Mouse (Mus musculus) telencephalon, adult 2 months (tissue): ENCODE measurements around the gene Nhlrc4.

Experiments used
- DNase-seq: peaks from one replicate; pipeline ENCODE4 v3.0.0-alpha.2; 2011; ENCODE audit warnings: low read depth, low spot score

Nhlrc4 gene

DNA sequence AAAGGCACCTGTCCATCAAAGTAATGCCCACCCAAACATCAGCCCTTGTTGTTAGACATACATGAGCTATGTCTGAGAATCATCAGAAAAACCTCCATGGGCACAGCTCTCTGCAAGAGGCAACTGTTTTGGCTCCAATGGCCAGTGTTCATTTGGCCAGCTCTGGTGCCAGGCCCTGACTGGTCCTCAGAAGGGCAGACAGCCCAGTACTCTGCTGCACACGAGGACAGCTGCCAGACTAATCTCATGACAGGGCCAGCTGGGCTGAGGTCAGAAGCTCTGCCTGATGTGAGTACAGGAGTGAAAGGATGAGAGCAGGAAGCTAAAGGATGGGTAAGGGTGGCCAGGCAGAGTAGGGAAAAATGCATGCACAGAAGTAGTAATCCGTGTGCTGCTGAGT is 19.4 kb downstream of the Nhlrc4 start:
- DNase-seq = peak; percentile 74

DNA sequence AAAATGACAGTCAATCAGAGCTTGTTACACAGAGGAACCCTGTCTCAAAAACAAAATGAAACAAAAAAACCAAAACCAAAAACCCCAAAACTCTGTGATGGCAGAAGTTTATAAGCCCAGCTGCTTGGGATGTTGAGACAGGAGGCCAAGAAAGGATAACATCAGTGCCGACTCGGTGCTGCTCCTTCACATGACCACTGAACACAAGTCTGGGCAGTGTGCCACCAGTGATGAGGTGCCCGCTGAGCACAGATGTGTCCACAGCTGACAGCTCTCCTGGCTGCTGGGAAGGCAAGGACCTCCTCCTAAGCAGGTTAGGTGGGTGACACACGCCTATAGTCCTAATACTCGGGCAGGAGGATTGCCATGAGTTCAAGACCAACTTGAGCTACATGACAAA is 22.6 kb downstream of the Nhlrc4 start:
- DNase-seq = no peak

DNA sequence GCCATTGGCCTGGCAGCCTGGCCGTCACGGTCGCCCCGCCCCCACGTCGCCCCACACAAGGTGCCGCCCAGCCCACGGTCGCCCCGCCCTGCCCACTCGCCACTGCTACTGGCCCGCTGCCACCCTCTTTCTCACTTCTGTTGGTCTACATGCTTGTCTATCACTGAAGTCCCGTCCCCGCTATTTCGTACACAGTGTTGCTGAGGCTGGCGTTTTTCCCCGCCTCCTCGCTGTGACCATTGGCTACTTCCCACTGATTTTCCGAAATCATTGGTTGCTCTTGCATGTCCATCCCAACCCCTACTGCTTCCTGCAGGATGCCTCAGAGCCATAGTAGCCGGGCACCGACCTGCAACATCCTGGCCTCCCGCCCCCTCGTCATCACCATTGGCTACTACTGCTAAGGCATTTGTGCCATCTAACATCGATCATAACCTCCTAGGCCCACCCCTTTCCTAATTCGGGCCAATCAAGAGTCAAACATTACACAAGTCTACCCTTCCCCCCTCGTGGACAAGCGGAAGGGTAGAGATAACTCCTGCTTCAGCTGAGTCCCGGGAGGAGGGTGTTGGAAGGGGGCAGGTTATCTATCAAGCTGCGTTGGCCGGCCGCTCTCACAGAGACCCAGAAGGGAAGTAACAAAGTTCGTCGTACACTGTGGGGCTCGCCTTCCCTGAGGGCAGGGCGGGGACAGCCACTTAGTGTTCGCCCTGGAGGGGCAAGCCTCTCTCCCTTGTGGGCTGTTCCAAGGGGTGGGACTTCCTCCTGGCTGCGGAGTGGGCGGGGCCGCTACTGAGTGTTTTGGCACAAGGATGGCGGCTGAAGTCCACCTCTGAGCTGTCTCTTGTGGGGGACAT is 24.7 kb downstream of the Nhlrc4 start:
- DNase-seq = peak; percentile 100

DNA sequence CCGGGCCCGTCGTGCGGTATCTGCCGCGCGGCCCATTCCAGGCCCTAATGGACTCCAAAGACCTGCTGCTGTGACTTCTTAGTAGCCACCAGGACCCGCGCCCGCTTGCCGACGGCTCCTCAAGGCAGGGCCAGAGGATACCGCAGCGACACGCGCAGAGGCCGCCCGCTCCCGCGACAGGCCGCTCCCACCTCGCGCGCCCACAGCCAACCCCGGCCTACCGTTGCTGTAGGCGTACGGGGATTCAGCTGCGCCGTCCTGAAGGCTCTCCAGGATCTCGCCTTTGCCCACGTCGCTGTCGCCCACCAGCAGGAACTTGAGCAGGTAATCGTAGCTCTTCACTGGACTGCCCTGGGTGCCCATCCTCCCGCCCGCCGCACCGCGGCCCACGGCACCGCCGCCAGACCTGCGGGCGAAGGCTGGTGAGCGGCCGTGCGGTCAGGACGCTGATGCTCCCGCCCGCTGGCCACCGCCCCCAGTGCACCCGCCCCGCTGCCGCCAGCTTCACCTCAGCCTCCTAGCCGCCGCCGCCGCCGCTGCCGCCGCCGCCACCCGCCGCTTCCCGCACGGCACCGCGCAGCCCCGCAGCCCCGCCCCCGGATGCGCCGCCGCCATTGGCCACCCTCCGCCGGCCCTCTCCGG is 25.5 kb downstream of the Nhlrc4 start, which contains the start of gene Rab40c:
TSS of gene Rab40c (minus strand) at position 584 of the 642 bp plus-strand sequence.
- no peak for DNase-seq

DNA sequence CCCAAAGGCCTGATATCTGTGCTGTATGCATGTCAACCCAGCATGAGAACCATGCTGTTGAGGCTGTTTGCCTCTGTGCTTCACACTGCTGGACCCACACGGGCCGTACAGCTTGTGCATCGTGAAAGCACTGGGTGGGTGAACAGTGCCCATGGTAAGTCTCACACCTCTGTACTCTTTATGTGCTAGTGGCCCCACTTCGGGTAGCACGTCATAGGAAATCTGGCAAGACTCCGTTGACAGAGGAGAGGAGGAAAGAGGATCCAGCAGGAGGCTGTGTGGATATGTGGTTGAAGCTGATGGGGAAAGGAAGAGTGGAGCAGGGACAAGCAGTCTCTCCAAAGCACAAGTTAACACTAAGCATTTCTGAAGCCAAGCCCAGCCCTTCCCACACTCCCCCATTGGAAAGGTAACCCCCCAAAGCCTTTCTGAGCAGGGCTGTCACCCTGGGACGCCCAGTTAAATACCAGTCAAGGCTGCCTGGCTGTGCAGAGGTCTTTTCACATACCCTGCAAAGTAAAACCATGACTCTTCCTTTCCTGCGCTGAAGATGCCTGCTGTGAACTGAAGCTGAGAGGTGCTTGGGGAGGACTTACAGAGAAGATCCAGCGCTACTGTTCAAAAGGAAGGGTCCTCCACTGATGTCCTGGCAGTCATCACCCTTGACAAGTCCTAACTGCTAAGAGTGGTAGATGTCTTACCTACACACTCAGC is 26.6 kb downstream of the Nhlrc4 start:
- no peak for DNase-seq

DNA sequence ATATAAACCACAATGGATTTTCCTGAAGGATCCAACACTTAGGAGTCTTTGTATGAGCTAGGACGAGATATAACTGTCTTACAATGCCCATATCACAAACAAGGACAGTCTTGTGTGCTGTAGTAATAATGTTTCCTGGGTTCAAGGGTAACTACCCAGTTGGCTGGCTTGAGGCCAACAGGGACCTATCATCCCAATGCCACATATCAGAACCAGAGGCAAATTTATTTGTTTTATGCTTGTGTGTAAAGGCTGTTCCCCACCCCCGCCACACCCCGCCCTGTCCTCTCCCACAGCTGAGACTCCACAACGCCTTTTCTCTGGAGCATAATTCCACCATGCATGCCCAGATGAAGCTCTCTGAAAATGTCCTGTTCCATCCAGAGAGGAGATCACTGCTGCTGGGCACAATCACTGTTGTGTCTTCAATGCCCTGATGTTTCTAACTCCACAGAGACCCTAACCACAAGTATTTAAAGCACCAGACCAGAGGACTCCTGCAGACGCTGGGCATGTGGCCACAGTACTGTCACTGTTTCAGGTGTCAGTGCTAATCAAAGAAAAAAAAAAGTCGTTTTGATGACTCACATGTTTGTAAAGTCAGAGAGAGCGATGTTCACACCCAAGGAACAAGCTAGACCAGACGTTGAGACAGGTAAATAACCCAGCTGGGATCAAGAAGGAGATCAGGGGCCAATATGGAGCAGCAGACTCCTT is 27.7 kb downstream of the Nhlrc4 start:
- no peak for DNase-seq

DNA sequence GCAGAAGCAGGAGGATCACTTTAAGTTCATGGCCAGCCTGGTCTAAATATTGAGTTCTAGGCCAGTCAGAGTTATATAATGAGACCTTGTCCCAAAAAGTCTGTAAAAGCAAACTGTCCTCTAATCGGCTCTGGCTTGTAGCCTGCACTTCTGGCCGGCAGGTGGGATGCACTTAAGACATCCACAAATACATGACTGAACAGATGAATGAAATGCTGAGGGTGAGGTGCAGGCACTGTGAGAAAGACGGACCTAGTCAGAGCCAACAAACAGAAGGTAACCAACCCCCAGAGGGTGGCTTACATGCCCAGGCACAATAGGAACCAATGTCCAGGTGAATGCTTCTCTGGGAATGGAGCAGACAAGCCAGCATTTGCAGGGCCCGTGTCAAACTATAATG is 30.5 kb downstream of the Nhlrc4 start:
- DNase-seq = no peak

DNA sequence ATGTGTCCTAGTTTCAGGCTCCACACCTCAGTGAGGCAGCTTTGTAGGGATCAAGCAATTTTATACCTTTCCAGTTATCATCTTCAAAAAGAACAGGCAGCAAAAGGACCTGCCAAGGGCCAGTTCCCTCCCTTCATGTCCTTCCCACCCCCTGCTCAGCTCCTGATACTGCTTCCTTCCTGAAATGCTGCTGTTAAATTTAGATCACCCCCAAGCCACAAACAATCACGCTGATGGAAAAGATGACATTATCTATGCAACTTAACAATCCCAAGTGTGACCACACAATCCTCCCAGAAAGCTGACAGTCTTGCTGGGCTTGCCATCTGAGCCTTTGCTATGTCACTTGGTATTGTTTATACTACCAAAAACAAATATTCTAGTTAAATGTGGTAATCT is 30.9 kb downstream of the Nhlrc4 start:
- no peak for DNase-seq

DNA sequence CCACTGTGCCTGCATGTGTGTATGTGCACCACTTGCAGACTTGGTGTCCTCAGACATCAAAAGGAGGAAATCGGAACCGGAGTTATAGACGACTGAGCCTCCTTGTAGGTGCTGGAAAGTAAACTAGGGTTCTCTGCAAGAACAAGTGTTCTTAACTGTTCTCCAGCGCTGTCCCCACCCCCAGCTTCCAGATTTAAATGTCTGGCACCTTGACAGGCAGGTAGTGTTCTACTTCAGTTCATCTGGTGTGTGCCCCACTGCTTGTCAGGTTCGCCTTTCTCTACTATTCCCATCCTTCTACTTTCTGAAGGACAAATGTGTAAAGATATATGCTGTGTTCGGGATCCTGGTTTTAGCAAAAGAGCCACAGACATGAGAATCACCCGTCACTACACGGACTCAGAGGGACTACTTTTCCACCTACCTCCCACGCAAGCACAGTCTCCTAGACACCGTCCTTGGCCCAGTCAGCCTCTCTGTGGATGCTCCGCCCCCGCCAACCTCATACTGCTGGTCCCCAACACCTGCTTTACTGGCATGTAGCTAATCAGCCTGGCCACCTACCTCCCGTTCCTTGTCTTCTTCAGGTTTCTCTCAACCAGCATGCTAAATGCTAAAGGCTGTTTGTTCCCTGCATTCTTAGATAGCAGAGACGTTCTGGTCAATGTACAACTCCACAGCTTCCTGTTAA is 31.4 kb downstream of the Nhlrc4 start:
- DNase-seq = peak; percentile 79

DNA sequence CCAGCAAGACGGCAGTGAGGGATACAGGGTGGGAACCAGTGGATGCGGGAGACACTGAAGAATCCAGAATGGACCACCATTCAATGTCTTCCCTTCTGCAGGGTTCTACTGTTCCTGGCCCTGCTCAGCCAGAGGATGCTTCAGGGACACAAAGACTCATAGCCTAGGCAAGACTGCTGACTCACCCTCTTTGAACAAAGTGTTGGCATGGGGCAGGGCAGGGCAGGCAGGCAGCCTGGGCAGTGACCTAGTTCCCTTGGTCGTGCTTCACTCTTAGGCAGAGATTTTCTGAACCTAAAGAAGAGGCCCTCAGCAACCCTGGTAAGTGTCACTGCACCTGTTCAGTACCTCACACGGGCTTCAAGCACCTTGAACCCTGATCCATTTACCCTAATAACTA is 32.9 kb downstream of the Nhlrc4 start:
- no peak for DNase-seq

DNA sequence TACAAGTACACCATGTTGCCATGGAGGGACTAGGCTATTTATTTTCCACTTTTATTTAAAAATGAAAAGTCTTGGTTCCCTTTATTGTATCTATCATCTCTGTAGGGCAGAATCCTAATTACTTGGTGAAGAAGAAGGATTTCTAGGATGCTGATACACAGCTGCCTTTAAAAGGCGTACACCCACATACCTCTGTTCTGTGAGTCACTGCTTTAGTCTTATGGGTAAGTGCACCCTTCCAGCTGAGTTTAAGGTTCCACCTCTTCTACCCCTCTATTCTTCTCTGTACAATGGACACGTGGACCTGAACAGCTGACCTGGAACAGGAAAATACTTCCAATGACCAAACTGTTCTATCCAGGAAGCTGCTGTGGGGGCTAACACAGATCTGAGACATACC is 37.1 kb downstream of the Nhlrc4 start:
- DNase-seq = peak; percentile 42

DNA sequence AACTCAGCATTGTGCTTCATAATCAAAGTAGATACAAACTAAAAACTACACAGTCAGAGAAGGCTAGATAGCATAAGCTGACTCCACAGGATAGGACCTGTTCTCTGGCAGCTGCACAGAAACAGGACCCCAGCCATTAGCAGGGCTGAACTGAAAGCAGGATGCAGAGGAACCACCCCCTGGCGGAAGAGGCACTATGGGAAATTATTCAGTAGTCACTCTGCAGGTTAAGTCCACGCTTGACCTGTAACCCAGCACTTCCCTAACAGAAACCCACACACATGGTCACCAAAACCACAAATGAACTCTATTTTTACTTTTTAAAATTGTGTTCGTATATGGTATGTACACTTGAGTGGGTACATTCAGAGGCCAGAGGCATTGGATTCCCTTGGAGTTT is 41.7 kb downstream of the Nhlrc4 start:
- no peak for DNase-seq

DNA sequence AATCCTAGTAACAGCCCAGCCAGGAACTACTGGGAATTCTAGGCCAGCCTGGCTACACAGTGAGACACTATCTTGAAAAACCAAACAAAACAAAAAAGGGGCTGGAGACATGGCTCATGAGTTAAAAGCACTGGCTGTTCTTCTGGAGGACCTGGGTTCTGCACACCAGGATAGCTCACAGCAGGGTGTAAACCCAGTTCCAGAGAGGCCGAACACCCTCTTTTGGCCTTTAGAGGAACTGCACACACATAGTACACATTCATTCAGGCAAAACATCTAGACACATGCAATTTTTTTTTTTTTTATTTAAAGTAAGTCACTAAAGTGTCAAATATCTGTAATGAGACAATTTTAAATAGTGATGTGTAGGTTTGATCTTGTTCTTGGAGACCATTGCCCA is 44.6 kb downstream of the Nhlrc4 start:
- DNase-seq = no peak

DNA sequence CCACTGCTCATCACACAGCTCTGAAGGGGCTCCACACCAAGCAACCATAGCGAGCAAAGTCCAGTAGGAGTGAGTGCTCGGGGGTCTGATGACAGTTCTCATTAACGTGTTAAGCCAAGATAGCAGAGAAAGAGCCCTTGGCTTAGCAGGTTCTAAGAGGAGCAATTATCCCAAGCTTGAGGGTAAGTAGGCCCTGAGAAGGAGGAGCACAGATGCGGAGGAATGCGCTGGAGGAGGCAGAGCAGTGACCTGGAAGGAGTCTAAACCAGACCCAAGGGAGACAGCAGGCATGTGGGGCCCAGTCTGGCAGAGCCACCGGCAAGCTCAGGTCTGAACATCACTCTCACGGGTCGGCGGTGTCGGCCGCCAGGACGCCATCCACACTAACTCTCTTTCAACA is 48.9 kb downstream of the Nhlrc4 start:
- DNase-seq = no peak

DNA sequence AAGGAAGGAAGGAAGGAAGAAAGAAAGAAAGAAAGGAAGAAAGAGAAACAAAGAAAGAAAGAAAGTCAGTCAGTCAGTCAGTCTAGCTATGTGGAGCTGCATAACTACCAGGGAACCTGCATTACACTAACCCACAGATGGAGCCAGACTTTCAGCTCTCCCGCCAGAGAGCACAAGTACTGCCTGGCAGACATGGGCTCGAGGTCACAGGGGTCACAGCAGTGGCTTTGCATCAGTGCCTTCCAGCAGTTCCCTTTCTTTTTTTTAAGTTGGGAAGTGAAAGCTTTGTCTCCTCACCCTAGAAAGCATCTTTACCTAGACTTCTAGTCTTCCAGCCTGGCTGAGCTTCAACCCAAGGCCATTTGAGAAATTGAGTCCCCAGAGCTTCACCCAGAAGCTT is 49.3 kb downstream of the Nhlrc4 start:
- no peak for DNase-seq

DNA sequence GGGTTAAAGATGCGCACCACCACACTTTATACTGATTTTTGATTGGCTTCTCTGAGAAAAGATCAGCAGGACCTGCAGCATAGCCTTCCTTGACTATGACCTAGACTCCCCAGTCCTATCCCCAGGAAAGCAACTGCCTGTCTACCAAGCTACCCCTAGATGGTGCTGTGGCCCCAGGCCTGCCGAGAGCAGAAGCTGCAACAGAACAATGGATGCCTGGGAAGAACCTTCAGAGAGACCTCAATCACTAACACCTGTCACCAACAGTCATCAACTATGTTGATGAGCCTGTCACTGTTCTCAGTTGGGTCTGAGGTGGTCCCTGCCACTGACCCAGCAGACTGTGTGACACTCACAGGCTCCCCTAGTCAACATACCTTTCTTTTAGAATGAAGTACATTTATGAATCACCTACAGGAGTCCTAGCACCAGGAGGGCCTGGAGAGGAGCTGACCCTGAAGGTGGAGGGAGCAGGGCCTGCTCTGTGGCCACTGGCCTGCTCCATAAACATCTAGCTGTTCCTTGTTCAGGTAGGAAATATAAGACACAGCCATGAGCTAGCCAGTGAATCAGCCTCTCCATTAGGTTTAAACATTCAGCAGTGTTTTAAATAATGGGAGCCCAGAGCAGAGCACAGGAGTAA is 50.7 kb downstream of the Nhlrc4 start:
- DNase-seq = peak; percentile 46
